Mouse (Mus musculus): ENCODE results near the gene Ppcs. TPM values are rescaled to one million over a fixed set of nuclear protein-coding genes. Genes with fewer than 3 reads are reported as not detected.
A peak's percentile ranks its signal among the peaks of the same experiment; 100 is the strongest.

Ppcs gene
- polyA plus RNA-seq, 1 experiment from 2014 or later: 52.3 TPM

GRCm38 (mm10) chr4:119453533-119453932 lies 31.3 kb upstream of the Ppcs start:
- no peak for ATAC-seq
- H3K36me3 ChIP-seq (ENCODE audit: control insufficient read depth, insufficient read depth, low read length): no peaks in the 10 kb centered on the region

DNA sequence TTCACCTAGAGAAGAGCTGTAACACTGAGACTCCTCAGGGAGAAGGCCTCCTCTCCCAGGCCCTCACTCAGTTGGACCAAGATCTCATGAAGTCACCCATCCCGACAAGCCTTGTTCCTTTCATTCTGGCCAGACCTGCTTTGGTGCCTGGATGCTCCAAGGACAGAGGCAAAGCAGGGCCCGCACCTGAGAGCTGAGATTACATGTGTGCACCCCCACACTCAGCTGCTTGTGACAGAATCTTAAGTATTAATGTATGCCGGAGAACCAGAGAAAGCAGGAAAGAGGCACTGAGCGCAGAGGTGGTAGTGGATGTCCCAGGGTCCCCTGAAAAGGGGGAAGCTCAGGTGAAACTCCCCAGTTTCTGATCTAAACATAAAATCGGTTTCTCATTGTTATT lies 30.9 kb upstream of the Ppcs start:
- no peaks in the 10 kb centered on the region for H3K9me3 ChIP-seq (ENCODE audit: control insufficient read depth, low read length)
- 63% methylated on average over 5 of the region's 5 CpGs for WGBS
- H3K36me3 ChIP-seq (ENCODE audit: control insufficient read depth, insufficient read depth, low read length): no peaks in the 10 kb centered on the region
- H3K27ac ChIP-seq (ENCODE audit: low read length): no peak overlapping the region
- peaks cover 3% of the 10 kb centered on the region; the same call in 1 of the 2 replicates for H3K4me1 ChIP-seq (ENCODE audit: control insufficient read depth, insufficient read depth, low read length)
- no peak overlapping the region for H3K9ac ChIP-seq (ENCODE audit: low read depth, low read length)
- no peak overlapping the region for H3K4me2 ChIP-seq (ENCODE audit: low read depth, low read length)
- no peaks in the 10 kb centered on the region for H3K27me3 ChIP-seq (replicated peaks; ENCODE audit: control insufficient read depth, insufficient read depth, low read length)
- ATAC-seq: no peak
- H3K4me3 ChIP-seq (ENCODE audit: low read length): no peak overlapping the region

More at GRCm38 (mm10) chr4:119453533-119453932, 31.3 kb upstream of the Ppcs start:
- Histone ChIP-seq H3K4me2 (ENCODE audit: low read depth, low read length) (no peak overlapping the region), H3K27ac (ENCODE audit: low read length) (no peak overlapping the region), H3K27me3 (replicated peaks; ENCODE audit: control insufficient read depth, insufficient read depth, low read length) (no peaks in the 10 kb centered on the region), H3K9ac (ENCODE audit: low read depth, low read length) (no peak overlapping the region), H3K9me3 (ENCODE audit: control insufficient read depth, low read length) (no peaks in the 10 kb centered on the region), H3K4me1 (ENCODE audit: control insufficient read depth, insufficient read depth, low read length) (peaks cover 3% of the 10 kb centered on the region; the same call in 1 of the 2 replicates), H3K4me3 (ENCODE audit: low read length) (no peak overlapping the region)
- 21% methylated on average over 6 of the region's 6 CpGs for WGBS

GRCm38 (mm10) chr4:119450436-119450835 lies 28.2 kb upstream of the Ppcs start:
- Histone ChIP-seq H3K4me3 (ENCODE audit: low read length) (no peak overlapping the region), H3K27me3 (replicated peaks; ENCODE audit: control insufficient read depth, insufficient read depth, low read length) (no peaks in the 10 kb centered on the region), H3K27ac (ENCODE audit: low read length) (no peak overlapping the region), H3K36me3 (ENCODE audit: control insufficient read depth, insufficient read depth, low read length) (no peaks in the 10 kb centered on the region), H3K4me1 (ENCODE audit: control insufficient read depth, insufficient read depth, low read length) (peaks cover 3% of the 10 kb centered on the region; the same call in 1 of the 2 replicates), H3K9me3 (ENCODE audit: control insufficient read depth, low read length) (no peaks in the 10 kb centered on the region), H3K4me2 (ENCODE audit: low read depth, low read length) (no peak overlapping the region), H3K9ac (ENCODE audit: low read depth, low read length) (no peak overlapping the region)
- 65% methylated on average over 7 of the region's 7 CpGs for WGBS
- ATAC-seq: no peak

DNA sequence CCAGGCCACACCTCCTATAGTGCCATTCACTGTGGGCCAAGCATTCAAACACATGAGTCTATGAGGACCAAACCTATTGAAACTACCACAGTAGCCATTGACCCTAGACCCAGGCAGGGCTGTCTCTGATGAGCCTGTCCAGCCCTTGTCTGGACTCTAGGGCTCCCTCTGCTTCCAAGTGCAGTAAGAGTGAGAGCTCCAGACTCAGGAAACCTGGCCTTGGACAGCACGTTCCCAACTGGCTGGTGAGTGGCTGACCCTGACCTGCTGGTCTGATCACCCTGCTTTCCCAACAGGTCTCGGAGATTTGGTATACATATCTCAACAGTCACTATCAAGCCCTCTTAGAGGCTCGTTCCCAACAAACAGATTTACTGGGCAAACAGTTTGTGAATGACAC lies 25.6 kb upstream of the Ppcs start:
- WGBS: 67% methylated on average over 3 of the region's 3 CpGs

DNA sequence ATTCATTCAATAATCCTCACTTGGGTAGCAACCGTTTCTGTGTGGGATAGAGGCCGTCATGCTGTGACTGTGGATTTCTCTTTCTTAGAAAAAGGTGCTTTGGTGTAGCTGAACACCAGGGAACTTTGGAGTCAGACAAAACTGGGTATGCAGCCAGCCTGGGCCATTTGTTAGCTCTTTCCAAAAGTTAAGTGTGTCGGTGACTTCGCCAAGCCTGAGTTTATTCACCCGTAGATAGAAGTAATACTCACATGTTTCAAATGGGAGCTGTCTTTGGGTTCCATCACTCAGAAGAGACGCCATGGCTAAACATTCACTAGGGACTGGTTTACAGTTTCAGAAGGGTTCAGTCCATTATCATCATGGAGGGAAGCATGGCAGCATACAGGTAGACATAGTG lies 25.0 kb upstream of the Ppcs start:
- H3K36me3 ChIP-seq (ENCODE audit: control insufficient read depth, insufficient read depth, low read length): no peaks in the 10 kb centered on the region
- H3K27ac ChIP-seq (ENCODE audit: low read length): no peak overlapping the region
- no peak overlapping the region for H3K4me2 ChIP-seq (ENCODE audit: low read depth, low read length)
- H3K9ac ChIP-seq (ENCODE audit: low read depth, low read length): no peak overlapping the region
- H3K9me3 ChIP-seq (ENCODE audit: control insufficient read depth, low read length): no peaks in the 10 kb centered on the region
- H3K27me3 ChIP-seq (replicated peaks; ENCODE audit: control insufficient read depth, insufficient read depth, low read length): no peaks in the 10 kb centered on the region
- no peak for ATAC-seq
- WGBS: 92% methylated on average over 6 of the region's 6 CpGs
- H3K4me3 ChIP-seq (ENCODE audit: low read length): no peak overlapping the region
- H3K4me1 ChIP-seq (ENCODE audit: control insufficient read depth, insufficient read depth, low read length): no peaks in the 10 kb centered on the region

More for the DNA sequence above, 25.6 kb upstream of the Ppcs start:
- H3K4me3 ChIP-seq (ENCODE audit: low read length): no peak overlapping the region
- no peak overlapping the region for H3K4me2 ChIP-seq (ENCODE audit: low read depth, low read length)
- H3K9me3 ChIP-seq (ENCODE audit: control insufficient read depth, low read length): no peaks in the 10 kb centered on the region
- H3K9ac ChIP-seq (ENCODE audit: low read depth, low read length): no peak overlapping the region
- H3K36me3 ChIP-seq (ENCODE audit: control insufficient read depth, insufficient read depth, low read length): no peaks in the 10 kb centered on the region
- no peaks in the 10 kb centered on the region for H3K4me1 ChIP-seq (ENCODE audit: control insufficient read depth, insufficient read depth, low read length)
- H3K27ac ChIP-seq (ENCODE audit: low read length): no peak overlapping the region
- ATAC-seq: no peak
- H3K27me3 ChIP-seq (replicated peaks; ENCODE audit: control insufficient read depth, insufficient read depth, low read length): no peaks in the 10 kb centered on the region

DNA sequence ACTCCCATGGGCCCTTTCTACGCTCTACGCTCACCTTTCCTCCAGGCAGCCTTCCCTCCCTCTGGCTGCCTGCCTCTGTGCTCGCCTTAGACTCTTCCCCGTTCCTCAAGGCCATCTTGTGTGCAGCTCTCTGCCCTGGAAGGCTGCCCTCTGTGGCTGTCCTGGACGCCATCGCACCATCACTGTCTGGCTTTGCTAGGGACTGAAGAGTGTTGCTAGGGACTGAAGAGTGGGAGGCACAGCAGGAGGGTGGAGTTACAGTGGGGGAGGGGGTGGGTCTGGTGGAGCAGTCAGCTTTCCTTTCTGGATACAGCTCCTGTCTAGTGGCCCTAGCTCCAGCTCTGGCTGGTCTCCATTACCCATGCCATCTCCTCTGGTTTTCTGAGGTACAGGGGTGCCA lies 20.3 kb upstream of the Ppcs start:
- WGBS: 45% methylated on average over 6 of the region's 6 CpGs
- Histone ChIP-seq H3K4me2 (ENCODE audit: low read depth, low read length) (no peak overlapping the region), H3K36me3 (ENCODE audit: control insufficient read depth, insufficient read depth, low read length) (no peaks in the 10 kb centered on the region), H3K4me3 (ENCODE audit: low read length) (no peak overlapping the region), H3K4me1 (ENCODE audit: control insufficient read depth, insufficient read depth, low read length) (no peaks in the 10 kb centered on the region), H3K9me3 (ENCODE audit: control insufficient read depth, low read length) (no peaks in the 10 kb centered on the region), H3K27ac (ENCODE audit: low read length) (no peak overlapping the region), H3K27me3 (replicated peaks; ENCODE audit: control insufficient read depth, insufficient read depth, low read length) (no peaks in the 10 kb centered on the region), H3K9ac (ENCODE audit: low read depth, low read length) (no peak overlapping the region)
- no peak for ATAC-seq

DNA sequence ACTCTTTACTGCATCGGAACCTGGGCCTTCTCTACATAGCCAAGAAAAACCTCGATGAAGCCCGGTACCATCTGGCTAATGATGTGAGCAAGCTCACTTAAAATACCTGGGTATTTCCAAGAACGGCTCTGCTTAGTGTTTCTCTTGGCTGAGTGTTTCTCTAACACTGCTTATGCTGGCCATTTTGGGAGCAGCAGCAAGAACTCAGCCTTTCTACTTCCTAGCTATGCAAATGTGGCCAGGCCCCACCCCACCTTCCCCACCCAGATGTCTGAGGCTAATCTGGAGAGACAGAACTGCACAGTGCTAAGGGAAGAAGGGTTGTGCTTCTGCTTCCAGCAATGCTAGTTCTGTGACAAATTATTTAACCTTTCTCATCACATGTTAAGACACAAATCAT lies 19.6 kb upstream of the Ppcs start:
- no peak for ATAC-seq
- Histone ChIP-seq H3K4me1 (ENCODE audit: control insufficient read depth, insufficient read depth, low read length) (no peaks in the 10 kb centered on the region), H3K9ac (ENCODE audit: low read depth, low read length) (no peak overlapping the region), H3K4me2 (ENCODE audit: low read depth, low read length) (no peak overlapping the region), H3K36me3 (ENCODE audit: control insufficient read depth, insufficient read depth, low read length) (no peaks in the 10 kb centered on the region), H3K27ac (ENCODE audit: low read length) (no peak overlapping the region), H3K27me3 (replicated peaks; ENCODE audit: control insufficient read depth, insufficient read depth, low read length) (no peaks in the 10 kb centered on the region), H3K4me3 (ENCODE audit: low read length) (no peak overlapping the region), H3K9me3 (ENCODE audit: control insufficient read depth, low read length) (no peaks in the 10 kb centered on the region)
- WGBS: 92% methylated on average over 4 of the region's 4 CpGs

DNA sequence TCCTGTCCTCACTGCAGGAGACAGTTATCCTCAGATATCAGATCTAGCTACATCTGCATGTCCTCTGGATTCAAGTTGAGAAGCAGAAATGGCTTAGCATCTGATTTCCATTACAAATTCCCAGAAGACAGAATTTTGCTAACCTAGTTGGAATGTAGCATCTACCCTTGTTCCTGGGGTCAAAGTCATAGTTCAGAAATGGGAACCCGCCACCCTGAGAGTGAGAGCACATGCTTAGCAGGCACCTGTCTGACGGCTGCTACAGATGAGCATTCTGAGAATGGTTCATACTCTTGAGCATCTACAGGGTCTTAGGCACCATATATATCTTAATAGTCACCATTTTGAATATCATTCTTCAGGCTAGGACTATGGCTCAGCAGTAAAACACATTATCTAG lies 15.7 kb upstream of the Ppcs start:
- H3K4me3 ChIP-seq (ENCODE audit: low read length): no peak overlapping the region
- no peaks in the 10 kb centered on the region for H3K27me3 ChIP-seq (replicated peaks; ENCODE audit: control insufficient read depth, insufficient read depth, low read length)
- 92% methylated on average over 2 of the region's 2 CpGs for WGBS
- H3K9me3 ChIP-seq (ENCODE audit: control insufficient read depth, low read length): no peaks in the 10 kb centered on the region
- H3K4me1 ChIP-seq (ENCODE audit: control insufficient read depth, insufficient read depth, low read length): no peaks in the 10 kb centered on the region
- ATAC-seq: no peak
- no peak overlapping the region for H3K4me2 ChIP-seq (ENCODE audit: low read depth, low read length)
- H3K9ac ChIP-seq (ENCODE audit: low read depth, low read length): no peak overlapping the region
- no peak overlapping the region for H3K27ac ChIP-seq (ENCODE audit: low read length)
- no peaks in the 10 kb centered on the region for H3K36me3 ChIP-seq (ENCODE audit: control insufficient read depth, insufficient read depth, low read length)

DNA sequence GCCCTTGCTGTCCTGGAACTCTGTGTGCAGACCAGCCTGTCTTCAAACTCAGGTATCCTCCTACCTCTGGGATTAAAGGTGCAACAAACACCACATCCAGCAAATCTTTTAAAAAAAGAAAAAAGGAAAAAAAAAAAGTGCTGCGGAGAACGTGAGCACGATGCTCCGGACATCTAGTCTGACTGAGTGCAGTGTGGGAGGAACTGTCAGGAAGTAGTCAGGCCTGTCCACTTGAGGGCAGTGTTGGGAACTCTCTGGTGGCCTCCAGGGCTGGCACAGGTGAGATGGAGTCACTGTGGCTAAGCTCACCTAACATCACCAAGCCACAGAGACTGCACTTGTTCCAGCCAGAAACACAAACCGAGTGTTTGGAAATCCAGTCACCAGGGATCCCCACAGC lies 8.5 kb upstream of the Ppcs start:
- Histone ChIP-seq H3K27me3 (replicated peaks; ENCODE audit: control insufficient read depth, insufficient read depth, low read length) (no peaks in the 10 kb centered on the region), H3K4me1 (ENCODE audit: control insufficient read depth, insufficient read depth, low read length) (peaks cover 2% of the 10 kb centered on the region; the same call in 1 of the 2 replicates), H3K9ac (ENCODE audit: low read depth, low read length) (no peak overlapping the region), H3K4me3 (ENCODE audit: low read length) (no peak overlapping the region), H3K36me3 (ENCODE audit: control insufficient read depth, insufficient read depth, low read length) (no peaks in the 10 kb centered on the region), H3K27ac (ENCODE audit: low read length) (no peak overlapping the region), H3K4me2 (ENCODE audit: low read depth, low read length) (peak overlapping the region; percentile 25; the same call in 1 of the 2 replicates), H3K9me3 (ENCODE audit: control insufficient read depth, low read length) (no peaks in the 10 kb centered on the region)
- peak; percentile 85 for ATAC-seq
- 24% methylated on average over 5 of the region's 5 CpGs for WGBS

DNA sequence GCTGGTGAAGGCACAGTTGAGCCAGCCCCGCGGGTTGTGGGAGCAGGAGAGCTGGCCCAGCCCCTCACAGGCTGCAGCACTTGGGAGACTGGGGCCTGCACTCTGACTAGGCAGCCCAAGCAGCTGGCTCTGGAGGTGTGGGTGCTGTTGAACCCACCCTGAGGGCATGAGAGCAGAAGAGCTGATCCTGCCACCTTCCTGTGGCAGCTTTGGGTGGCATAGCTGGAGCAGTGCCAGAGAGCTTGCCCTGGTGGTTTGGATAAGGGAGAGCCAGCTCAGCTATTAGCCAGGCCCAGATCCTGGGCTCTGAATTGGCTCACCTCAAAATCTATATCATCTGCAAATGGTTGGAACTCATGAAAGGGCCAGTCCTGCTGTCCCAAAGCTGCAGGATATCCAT lies 5.5 kb upstream of the Ppcs start:
- Histone ChIP-seq H3K36me3 (ENCODE audit: control insufficient read depth, insufficient read depth, low read length) (no peaks in the 10 kb centered on the region), H3K4me3 (ENCODE audit: low read length) (no peak overlapping the region), H3K4me1 (ENCODE audit: control insufficient read depth, insufficient read depth, low read length) (peaks cover 12% of the 10 kb centered on the region), H3K9ac (ENCODE audit: low read depth, low read length) (no peak overlapping the region), H3K4me2 (ENCODE audit: low read depth, low read length) (no peak overlapping the region), H3K27ac (ENCODE audit: low read length) (no peak overlapping the region), H3K9me3 (ENCODE audit: control insufficient read depth, low read length) (no peaks in the 10 kb centered on the region), H3K27me3 (replicated peaks; ENCODE audit: control insufficient read depth, insufficient read depth, low read length) (no peaks in the 10 kb centered on the region)
- WGBS: 55% methylated on average over 2 of the region's 2 CpGs
- no peak for ATAC-seq

Measured in intestine, embryonic 16.5 days (tissue).